Mouse (Mus musculus) hindbrain, embryonic 15.5 days (tissue): ENCODE data around the gene 0610010K14Rik. TPM values are rescaled to one million over a fixed set of nuclear protein-coding genes. Genes with fewer than 3 reads are reported as not detected.
A peak's percentile ranks its signal among the peaks of the same experiment; 100 is the strongest.

ENCODE experiments used
- ATAC-seq: fragments of 200-750 bp; cut with Nextera tagmentation; 2 replicates; pipeline ENCODE4 v1.8.0; 2017; ENCODE audit warnings: low read depth, moderate number of reproducible peaks, moderate TSS enrichment; ENCODE audit not compliant: low FRiP score
- H3K27ac ChIP-seq: fragments of 300-500 bp; sonication (generic); replicated peaks from 2 replicates; pipeline ENCODE4 v1.5.1; 2015; ENCODE audit warnings: mild to moderate bottlenecking, inconsistent platforms
- H3K27me3 ChIP-seq: fragments of 300-500 bp; sonication (generic); 2 replicates; pipeline ENCODE4 v1.6.1; 2015; ENCODE audit warnings: control low read depth, inconsistent platforms
- H3K36me3 ChIP-seq: fragments of 300-500 bp; sonication (generic); 2 replicates; pipeline ENCODE4 v1.6.1; 2015; ENCODE audit warnings: control low read depth, inconsistent platforms
- H3K4me1 ChIP-seq: fragments of 300-500 bp; sonication (generic); replicated peaks from 2 replicates; pipeline ENCODE4 v1.6.1; 2015; ENCODE audit warnings: control low read depth, inconsistent platforms
- H3K4me2 ChIP-seq: fragments of 300-500 bp; sonication (generic); 2 replicates; pipeline ENCODE4 v1.6.1; 2015; ENCODE audit warnings: moderate library complexity, mild to moderate bottlenecking, inconsistent platforms
- H3K4me3 ChIP-seq: fragments of 300-500 bp; sonication (generic); 2 replicates; pipeline ENCODE4 v1.5.1; 2015; ENCODE audit warnings: mild to moderate bottlenecking, inconsistent platforms
- H3K9ac ChIP-seq: fragments of 300-500 bp; sonication (generic); 2 replicates; pipeline ENCODE4 v1.6.1; 2015; ENCODE audit warnings: inconsistent platforms
- H3K9me3 ChIP-seq: fragments of 300-500 bp; sonication (generic); 2 replicates; pipeline ENCODE4 v1.6.1; 2016; ENCODE audit warnings: control low read depth, inconsistent platforms
- WGBS: fragments of 180-500 bp; shearing (Covaris S2); methylation state at CpG from one replicate; pipeline ENCODE4 v1.1.7; 2015; 5-methylcytosine and 5-hydroxymethylcytosine counted together
- polyA plus RNA-seq: library from polyadenylated mRNA; unstranded; fragments of >200 nt; fragmentation: Nextera tagmentation; extraction: Ambion mirVana; gene quantifications from 2 replicates; pipeline ENCODE4 v1.2.1, GENCODE M21; 2015

Gene 0610010K14Rik
- polyA plus RNA-seq, 1 experiment from 2014 or later: 175 TPM

DNA sequence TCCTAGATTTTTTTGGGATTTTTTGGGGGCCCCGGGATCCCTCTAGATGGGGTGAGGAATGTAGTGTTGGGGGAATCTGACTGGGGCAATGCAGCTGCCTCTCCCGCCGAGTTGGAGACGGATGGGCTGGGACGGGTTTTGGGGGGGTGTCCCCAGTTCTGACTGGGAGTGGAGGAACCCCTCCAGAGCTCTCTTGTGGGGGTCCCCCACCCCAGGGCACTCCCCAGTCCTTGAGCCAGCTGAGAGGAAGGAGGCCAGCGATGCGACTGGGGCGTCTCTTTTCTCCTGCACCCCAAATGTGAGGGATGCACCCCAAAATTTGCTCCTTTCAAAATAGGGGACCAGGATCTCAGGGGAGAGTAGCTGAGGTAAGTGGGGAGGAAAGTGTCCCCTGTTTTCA is 4.7 kb downstream of the 0610010K14Rik start:
- Histone ChIP-seq H3K27me3 (peaks cover 31% of the 10 kb centered on the region), H3K4me2 (peak overlapping the region; percentile 51), H3K36me3 (peaks cover 13% of the 10 kb centered on the region), H3K27ac (no peak overlapping the region), H3K9ac (0 out of 2 replicates have a peak overlapping the region, but pooled peaks have one; percentile 32), H3K4me3 (peak overlapping the region; percentile 32), H3K9me3 (no peaks in the 10 kb centered on the region), H3K4me1 (peaks cover 43% of the 10 kb centered on the region)
- no peak for ATAC-seq
- WGBS: 39% methylated on average over 8 of the region's 8 CpGs

DNA sequence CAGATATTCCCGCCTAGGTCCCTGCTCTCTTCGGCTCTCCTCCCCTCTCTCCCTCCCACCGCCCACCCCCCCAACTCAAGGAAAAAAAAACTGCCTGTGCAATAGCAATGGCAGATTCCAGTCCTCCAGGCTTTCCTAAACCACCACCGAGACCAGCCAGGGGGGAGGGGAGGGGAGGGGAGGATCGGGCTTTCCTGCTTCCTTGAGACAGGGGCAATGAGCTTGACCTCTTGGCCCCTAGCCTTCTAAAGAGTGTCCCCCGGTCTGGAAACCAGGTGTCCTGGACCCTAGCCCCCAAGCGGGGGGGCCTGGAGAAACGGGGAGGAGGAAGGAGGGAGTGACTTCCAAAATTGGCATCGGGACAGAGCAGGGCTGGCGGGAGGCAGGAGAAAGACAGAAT is 5.2 kb downstream of the 0610010K14Rik start:
- 10% methylated on average over 7 of the region's 10 CpGs for WGBS
- Histone ChIP-seq H3K27me3 (peaks cover 36% of the 10 kb centered on the region), H3K27ac (no peak overlapping the region), H3K4me3 (peak overlapping the region; percentile 32), H3K36me3 (peaks cover 13% of the 10 kb centered on the region), H3K9ac (peak overlapping the region; percentile 32; the same call in 1 of the 2 replicates), H3K9me3 (no peaks in the 10 kb centered on the region), H3K4me1 (peaks cover 43% of the 10 kb centered on the region), H3K4me2 (peak overlapping the region; percentile 51)
- no peak for ATAC-seq

DNA sequence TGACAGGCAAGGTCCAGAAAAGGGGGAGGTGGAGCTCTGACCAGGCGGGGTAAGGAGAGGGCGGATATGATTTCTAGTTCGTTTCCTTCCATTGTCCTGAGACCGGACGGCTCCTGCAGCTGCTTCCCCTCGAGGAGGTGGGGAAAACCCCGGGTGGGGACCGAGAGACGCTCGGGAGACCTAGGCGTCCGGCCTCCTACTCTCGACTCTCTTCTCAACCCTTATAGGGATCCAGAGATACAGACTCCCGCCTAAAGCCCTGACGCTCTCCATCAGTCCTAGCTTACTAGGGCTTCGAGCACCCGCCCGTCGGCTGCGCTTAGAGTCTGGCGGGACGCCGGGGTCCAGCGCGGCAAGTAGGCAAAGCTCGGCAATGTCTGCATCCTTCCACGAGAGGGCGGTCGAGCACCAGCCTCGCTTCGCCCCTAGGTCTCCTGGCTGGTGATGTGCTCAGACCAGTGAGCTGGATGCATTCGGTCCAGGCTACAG is 7.4 kb downstream of the 0610010K14Rik start:
- Histone ChIP-seq H3K27me3 (peaks cover 49% of the 10 kb centered on the region), H3K36me3 (peaks cover 7% of the 10 kb centered on the region), H3K27ac (0 out of 2 replicates have a peak overlapping the region, but pooled peaks have one; percentile 21), H3K9me3 (no peaks in the 10 kb centered on the region), H3K4me3 (peak overlapping the region; percentile 23), H3K4me2 (peak overlapping the region; percentile 53), H3K4me1 (peaks cover 46% of the 10 kb centered on the region), H3K9ac (no peak overlapping the region)
- peak; percentile 25; the same call in 1 of the 2 replicates for ATAC-seq
- WGBS: 1% methylated on average over 32 of the region's 32 CpGs

- WGBS: 3% methylated on average over 39 of the region's 39 CpGs
Observed at GRCm38 (mm10) chr11:70229260-70230010, 8.3 kb downstream of the 0610010K14Rik start, which contains the start of gene Bcl6b. TSS of gene Bcl6b (minus strand) at chr11:70229798.

GRCm38 (mm10) chr11:70228828-70229227 is 8.9 kb downstream of the 0610010K14Rik start:
- H3K9me3 ChIP-seq: no peaks in the 10 kb centered on the region
- H3K9ac ChIP-seq: no peak overlapping the region
- H3K27ac ChIP-seq: no peak overlapping the region
- H3K4me3 ChIP-seq: peak overlapping the region; percentile 23
- peaks cover 49% of the 10 kb centered on the region for H3K27me3 ChIP-seq
- no peaks in the 10 kb centered on the region for H3K36me3 ChIP-seq
- peak overlapping the region; percentile 53 for H3K4me2 ChIP-seq
- ATAC-seq: peak; percentile 63
- under 1% methylated on average over 19 of the region's 19 CpGs for WGBS
- peaks cover 46% of the 10 kb centered on the region for H3K4me1 ChIP-seq

More at GRCm38 (mm10) chr11:70229260-70230010, 8.3 kb downstream of the 0610010K14Rik start, which contains the start of gene Bcl6b:
- Histone ChIP-seq H3K27ac (peak within 1 kb of the TSS; percentile 21; the same call in 1 of the 2 replicates), H3K4me2 (peak within 1 kb of the TSS; percentile 53), H3K4me1 (peaks cover 46% of the 10 kb centered on the region), H3K4me3 (peak within 1 kb of the TSS; percentile 23), H3K9ac (no peak within 1 kb of the TSS), H3K36me3 (no peaks in the 10 kb centered on the region), H3K27me3 (peaks cover 49% of the 10 kb centered on the region), H3K9me3 (no peaks in the 10 kb centered on the region)
- ATAC-seq: no peak; the same call in 1 of the 2 replicates

DNA sequence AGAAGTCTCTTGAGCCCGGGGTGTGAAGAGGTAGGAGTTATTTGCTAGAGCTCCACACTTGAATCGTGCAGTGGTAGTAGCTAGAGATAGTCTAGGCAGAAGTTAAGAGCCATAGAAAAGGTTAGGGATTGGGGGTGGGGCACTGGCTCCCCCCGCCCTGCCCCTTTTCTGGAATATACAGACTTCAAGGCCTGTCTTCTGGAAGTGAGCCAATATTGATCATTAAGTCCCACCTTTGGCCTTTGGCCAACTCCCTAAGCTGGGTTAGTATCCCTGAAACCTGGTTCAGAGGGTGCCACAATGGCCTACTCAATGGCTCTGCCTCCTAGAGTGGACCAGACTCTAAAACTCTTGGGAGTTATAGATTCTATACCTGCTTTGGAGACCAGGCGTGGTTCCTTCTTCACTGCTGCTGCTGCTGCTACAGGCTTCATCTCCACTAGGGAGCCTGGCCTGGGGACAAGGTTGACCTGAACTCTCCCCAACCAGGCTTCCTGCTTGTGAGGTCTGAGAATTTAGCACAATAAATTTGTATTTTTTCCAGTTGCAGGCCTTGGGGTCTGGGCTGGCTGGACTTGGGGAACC is 10.0 kb downstream of the 0610010K14Rik start:
- H3K9ac ChIP-seq: no peak overlapping the region
- H3K9me3 ChIP-seq: no peaks in the 10 kb centered on the region
- no peak for ATAC-seq
- 90% methylated on average over 4 of the region's 4 CpGs for WGBS
- H3K27me3 ChIP-seq: peaks cover 49% of the 10 kb centered on the region
- H3K4me1 ChIP-seq: peaks cover 42% of the 10 kb centered on the region
- no peaks in the 10 kb centered on the region for H3K36me3 ChIP-seq
- H3K4me3 ChIP-seq: 0 out of 2 replicates have a peak overlapping the region, but pooled peaks have one; percentile 23
- no peak overlapping the region for H3K27ac ChIP-seq
- peak overlapping the region; percentile 57 for H3K4me2 ChIP-seq

DNA sequence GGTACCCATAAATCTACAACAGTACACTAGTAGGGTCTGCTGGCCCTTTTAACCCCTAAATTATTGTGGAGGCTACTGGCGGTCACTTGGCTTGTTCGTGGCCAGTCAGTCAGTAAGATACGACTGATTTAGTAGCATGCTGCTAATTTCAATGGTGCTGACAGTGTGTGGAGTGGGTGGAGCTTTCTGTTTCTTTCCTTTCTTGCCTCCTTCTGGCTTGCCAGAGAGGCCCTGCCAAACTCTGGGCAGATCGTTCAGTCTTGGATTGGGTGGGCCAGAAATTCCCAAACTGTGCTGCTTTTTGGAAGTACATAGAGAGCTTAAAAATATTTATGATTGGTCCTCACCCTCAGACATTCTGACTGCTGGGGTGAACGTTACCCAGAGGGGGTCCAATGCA is 10.6 kb downstream of the 0610010K14Rik start:
- Histone ChIP-seq H3K27ac (no peak overlapping the region), H3K27me3 (peaks cover 49% of the 10 kb centered on the region), H3K4me3 (peak overlapping the region; percentile 30; the same call in 1 of the 2 replicates), H3K4me1 (peaks cover 46% of the 10 kb centered on the region), H3K9ac (no peak overlapping the region), H3K36me3 (no peaks in the 10 kb centered on the region), H3K4me2 (peak overlapping the region; percentile 57), H3K9me3 (no peaks in the 10 kb centered on the region)
- ATAC-seq: no peak
- WGBS: 32% methylated on average over 5 of the region's 5 CpGs

GRCm38 (mm10) chr11:70226602-70226890 is 11.2 kb downstream of the 0610010K14Rik start:
- WGBS: 7% methylated on average over 18 of the region's 18 CpGs
- Histone ChIP-seq H3K36me3 (no peaks in the 10 kb centered on the region), H3K4me3 (peak overlapping the region; percentile 30), H3K9me3 (no peaks in the 10 kb centered on the region), H3K27me3 (peaks cover 49% of the 10 kb centered on the region), H3K9ac (peak overlapping the region; percentile 21; the same call in 1 of the 2 replicates), H3K4me2 (peak overlapping the region; percentile 57), H3K4me1 (peaks cover 52% of the 10 kb centered on the region), H3K27ac (no peak overlapping the region)
- no peak for ATAC-seq

GRCm38 (mm10) chr11:70225798-70226601 is 11.7 kb downstream of the 0610010K14Rik start:
- Histone ChIP-seq H3K4me3 (peak overlapping the region; percentile 30), H3K27me3 (peaks cover 46% of the 10 kb centered on the region), H3K9ac (peak overlapping the region; percentile 21; the same call in 1 of the 2 replicates), H3K36me3 (no peaks in the 10 kb centered on the region), H3K4me1 (peaks cover 53% of the 10 kb centered on the region), H3K4me2 (peak overlapping the region; percentile 57), H3K27ac (no peak overlapping the region), H3K9me3 (no peaks in the 10 kb centered on the region)
- ATAC-seq: peak; percentile 43; the same call in 1 of the 2 replicates
- 20% methylated on average over 27 of the region's 27 CpGs for WGBS

DNA sequence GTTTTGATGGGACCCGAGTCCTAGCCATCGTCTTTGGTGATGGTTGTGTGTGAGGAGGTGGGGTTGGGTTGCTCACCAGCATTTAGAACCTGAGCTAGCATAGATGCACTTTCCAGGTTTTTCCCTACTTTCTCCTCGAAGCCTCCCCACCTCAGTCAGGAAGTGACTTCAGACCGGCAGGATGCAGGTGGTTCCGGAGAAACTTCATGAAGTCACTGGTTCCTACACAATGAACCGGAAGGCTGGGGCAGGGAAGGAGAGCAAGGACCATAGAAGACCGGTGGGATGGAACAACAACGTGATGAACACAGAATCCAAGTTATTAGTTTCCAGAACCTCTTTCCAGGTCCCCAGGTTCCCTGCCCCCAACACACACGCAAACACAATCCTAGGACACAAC is 14.0 kb downstream of the 0610010K14Rik start:
- Histone ChIP-seq H3K27ac (no peak overlapping the region), H3K4me3 (no peak overlapping the region), H3K27me3 (peaks cover 25% of the 10 kb centered on the region), H3K9me3 (no peaks in the 10 kb centered on the region), H3K4me1 (peaks cover 47% of the 10 kb centered on the region), H3K36me3 (no peaks in the 10 kb centered on the region), H3K4me2 (no peak overlapping the region), H3K9ac (no peak overlapping the region)
- ATAC-seq: no peak
- 89% methylated on average over 9 of the region's 9 CpGs for WGBS

GRCm38 (mm10) chr11:70221603-70222500 is 15.9 kb downstream of the 0610010K14Rik start:
- ATAC-seq: no peak

More at GRCm38 (mm10) chr11:70221603-70222500, 15.9 kb downstream of the 0610010K14Rik start:
- Histone ChIP-seq H3K36me3 (peaks cover 5% of the 10 kb centered on the region; the same call in 1 of the 2 replicates), H3K4me1 (peaks cover 44% of the 10 kb centered on the region), H3K27me3 (peaks cover 10% of the 10 kb centered on the region), H3K9me3 (no peaks in the 10 kb centered on the region), H3K4me3 (peak overlapping the region; percentile 60), H3K27ac (peak overlapping the region; percentile 86), H3K4me2 (peak overlapping the region; percentile 87), H3K9ac (peak overlapping the region; percentile 64)
- WGBS: 8% methylated on average over 14 of the region's 14 CpGs
